Mouse (Mus musculus) regulatory T cell (primary cell): ENCODE results near the gene Ear2.
"Not testable (repeated sequence)": the region's sequence is repeated elsewhere in the genome, so short reads cannot be mapped to it uniquely, and the experiment has no call there.

Experiments
- in situ Hi-C: fragments of 300-600 bp; cut with MboI, MseI; formaldehyde crosslinking; loops from one replicate; pipeline ENCODE4 v1.15.1; 2025; ENCODE audit warnings: high pct_unique_total_duplicates

Ear2 gene

DNA sequence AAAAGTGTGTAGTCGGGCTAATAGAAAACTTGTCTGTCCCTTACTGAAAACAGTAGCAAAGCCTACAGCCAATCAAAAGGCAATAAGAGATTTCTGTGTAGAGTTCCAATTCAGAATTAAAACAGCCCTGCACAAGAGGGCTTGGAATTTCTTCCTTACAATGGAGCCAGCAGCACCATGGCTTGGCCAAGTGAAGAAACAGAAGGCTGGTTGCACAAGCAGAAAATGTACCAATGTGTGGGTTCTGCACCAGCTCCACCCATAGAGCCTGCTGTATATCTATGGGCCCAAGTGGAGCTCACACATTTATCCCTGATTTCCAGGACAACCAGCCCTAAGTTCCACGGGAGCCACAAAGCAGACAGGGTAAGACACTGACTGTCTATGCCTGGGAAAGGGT, at the start of gene Ear2:
TSS of gene Ear2 (plus strand) at position 301 of the 400 bp plus-strand sequence.
- in situ Hi-C loops: not testable (repeated sequence)

DNA sequence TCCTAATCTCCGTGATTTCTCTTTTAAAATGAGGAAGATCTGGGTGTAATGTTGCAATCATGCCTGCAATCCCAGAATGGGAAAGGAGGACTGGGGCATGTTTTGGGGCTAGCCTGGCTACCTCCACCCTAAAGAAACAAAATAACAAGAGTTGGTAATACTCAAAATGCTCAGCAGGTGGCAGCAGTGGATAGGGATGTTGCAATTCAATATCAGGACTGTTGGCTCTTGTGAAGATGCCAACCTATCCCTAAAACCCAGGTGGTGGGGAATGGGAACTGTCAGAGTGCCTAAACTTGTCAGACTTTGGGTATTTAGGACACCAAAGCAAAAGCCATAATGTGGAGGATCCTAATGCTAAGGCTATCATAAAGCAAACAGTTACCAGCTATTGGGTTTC, 34.6 kb upstream of the Ear2 start:
- in situ Hi-C loops: not testable (repeated sequence)

- in situ Hi-C loops: not testable (repeated sequence)
Observed at GRCm38 (mm10) chr14:44070595-44070994, 31.9 kb upstream of the Ear2 start.

DNA sequence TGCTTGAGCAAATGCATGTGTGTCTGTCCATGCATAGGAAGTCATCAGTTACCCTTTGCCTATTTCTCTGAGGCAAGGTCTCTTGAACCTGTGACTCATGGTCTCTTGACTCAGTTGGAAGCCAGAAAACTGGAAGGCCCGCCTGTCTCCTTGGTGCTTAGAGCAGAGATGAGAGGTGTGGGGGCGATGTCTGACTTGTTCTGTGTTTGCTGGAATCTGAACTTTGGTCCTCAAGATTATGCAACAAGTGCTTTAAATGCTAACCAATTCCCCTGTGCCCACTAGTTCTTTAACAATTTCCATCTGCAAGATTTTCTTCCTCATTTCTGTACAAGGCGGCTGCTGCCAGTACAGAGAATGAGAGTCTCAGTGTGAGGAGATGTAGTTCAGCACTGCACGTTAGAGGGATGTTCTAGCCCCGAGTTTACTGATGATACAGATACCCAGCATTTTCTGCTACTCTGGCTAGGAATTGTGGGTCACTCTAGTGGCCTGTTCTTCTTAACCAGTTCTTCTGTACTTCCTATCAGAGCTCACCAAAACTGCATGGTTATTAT, 24.6 kb upstream of the Ear2 start:
- in situ Hi-C loops: loop anchor here (5.0 kb wide), 1 partner anchor 176 kb away; no protein-coding TSS in a partner anchor

- in situ Hi-C loops: not testable (repeated sequence)
Observed at GRCm38 (mm10) chr14:44086588-44086987, 15.9 kb upstream of the Ear2 start.

DNA sequence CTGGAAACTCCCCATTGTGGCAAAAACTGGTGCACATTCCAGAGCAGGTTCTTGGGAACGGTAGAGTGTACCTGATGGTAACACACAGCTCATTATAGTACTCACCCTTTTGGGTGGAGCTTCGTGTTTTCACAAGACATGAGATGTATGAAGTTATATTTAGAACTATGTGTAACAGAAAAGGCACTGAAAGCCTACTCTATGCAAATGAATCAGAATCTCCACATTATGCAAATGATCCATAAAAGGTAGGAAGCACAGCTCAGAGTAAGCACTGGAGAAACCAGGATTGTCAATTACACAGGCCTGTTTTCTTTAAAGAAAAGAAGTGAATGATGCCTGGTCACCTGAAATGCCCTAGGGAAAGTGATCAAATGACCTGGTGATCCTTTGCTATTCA, 14.9 kb upstream of the Ear2 start:
- in situ Hi-C loops: not testable (repeated sequence)

DNA sequence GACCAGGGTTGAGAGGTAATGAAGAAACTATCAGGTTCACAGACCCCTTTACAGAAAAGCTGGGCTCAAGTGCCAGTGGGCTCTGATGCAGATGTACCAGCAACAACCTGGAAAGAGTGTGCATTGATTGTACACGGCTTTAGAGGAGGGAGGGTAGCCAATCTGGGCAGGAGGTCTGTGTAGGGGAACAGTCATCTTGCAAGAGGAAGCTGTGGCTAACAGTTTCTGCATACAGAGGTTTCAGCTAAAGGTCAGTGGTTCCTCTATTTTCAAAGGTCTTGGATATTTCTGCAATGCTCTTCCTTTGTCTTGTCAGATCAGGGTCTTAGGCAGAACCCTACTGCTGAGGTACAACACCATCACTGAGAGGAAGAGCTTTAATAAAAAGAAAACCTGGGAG, 10.9 kb upstream of the Ear2 start:
- in situ Hi-C loops: loop anchor here (5.0 kb wide), 2 partner anchors 204 to 259 kb away; no protein-coding TSS in a partner anchor

DNA sequence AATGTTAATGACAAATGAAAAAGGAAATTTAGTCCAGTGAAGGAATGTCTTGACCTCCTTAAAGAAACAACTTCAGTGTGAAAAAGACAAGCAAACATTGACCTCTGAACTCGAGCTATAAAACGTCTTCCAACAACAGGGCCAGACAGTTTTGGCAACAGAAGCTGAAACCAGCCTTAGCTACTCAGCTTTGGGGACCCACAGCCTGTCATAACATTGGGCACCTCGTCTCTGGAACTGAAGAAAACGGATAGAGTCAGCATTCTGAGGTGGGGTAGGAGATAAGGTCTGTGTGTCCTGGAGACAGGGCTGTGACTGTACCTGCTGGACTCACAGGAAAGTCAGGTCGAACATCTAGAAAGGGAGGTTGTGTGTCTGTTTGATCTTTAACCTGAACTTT, 8.0 kb upstream of the Ear2 start:
- in situ Hi-C loops: loop anchor here (5.0 kb wide), 2 partner anchors 207 to 262 kb away; no protein-coding TSS in a partner anchor

- in situ Hi-C loops: not testable (repeated sequence)
Observed at GRCm38 (mm10) chr14:44100030-44100429, 2.4 kb upstream of the Ear2 start.

DNA sequence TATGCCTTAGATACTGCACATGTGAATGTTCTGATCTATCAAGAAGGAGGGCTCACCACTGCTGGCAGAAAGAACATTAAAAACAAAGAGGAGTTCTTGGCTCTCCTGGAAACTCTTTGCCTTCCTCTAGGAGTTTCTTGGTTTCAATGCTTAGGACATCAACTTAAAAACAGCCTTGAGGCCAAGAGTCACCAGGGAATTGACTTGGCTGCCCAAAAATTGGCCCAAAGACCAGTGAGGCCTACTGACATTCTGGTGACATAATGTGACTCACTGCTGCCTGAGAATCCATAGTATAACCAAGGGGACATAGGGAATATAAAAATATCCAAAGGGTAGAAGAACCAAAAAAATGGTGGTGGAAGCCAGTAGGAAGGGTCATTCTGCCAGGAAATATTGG, 8.5 kb downstream of the Ear2 start:
- in situ Hi-C loops: no loop called here

DNA sequence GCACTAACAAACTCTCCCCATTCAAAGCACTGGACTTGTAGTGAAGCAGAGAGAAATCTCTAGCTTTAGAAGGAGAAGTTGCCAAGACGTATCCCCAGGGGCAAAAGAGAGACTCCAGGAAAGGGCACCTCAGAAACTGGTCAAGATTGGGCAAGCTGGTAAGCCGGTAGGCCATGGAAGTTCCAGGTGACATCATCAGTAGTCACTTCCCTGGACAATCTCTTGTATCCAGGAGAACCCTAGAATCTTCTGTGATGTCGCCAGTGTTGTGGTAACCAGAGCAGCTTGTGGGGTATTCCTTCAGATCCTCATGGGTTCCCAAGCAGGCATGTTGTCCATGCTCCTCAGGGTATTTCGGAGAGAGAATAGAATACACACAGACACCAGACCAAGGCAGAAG, 21.1 kb downstream of the Ear2 start, which contains the start of gene Gm3327:
TSS of gene Gm3327 (plus strand) at position 301 of the 400 bp plus-strand sequence.
- in situ Hi-C loops: not testable (repeated sequence)
